Mouse (Mus musculus) liver, embryonic 13.5 days (tissue): ENCODE measurements at regions not wholly inside any gene's neighbourhood (a gene's known extent, or its start where the extent isn't known, plus 50 kb on each side); places are given as distances from the start of the nearest gene placed in this dataset.

ENCODE experiments used
- ATAC-seq: fragments of 200-750 bp; cut with Nextera tagmentation; 2 replicates; pipeline ENCODE4 v1.8.0; 2017; ENCODE audit warnings: low read depth, mild to moderate bottlenecking, moderate number of reproducible peaks, moderate library complexity
- DNase-seq: peaks from one replicate; pipeline ENCODE4 v3.0.0; 2022
- H3K27ac ChIP-seq: fragments of 300-500 bp; sonication (generic); 2 replicates; pipeline ENCODE4 v1.5.1; 2015; ENCODE audit warnings: moderate library complexity, mild to moderate bottlenecking, inconsistent platforms
- H3K27me3 ChIP-seq: fragments of 300-500 bp; sonication (generic); 2 replicates; pipeline ENCODE4 v1.6.1; 2015; ENCODE audit warnings: mild to moderate bottlenecking, inconsistent platforms
- H3K36me3 ChIP-seq: fragments of 300-500 bp; sonication (generic); 2 replicates; pipeline ENCODE4 v1.6.1; 2015; ENCODE audit warnings: mild to moderate bottlenecking, inconsistent platforms
- H3K4me1 ChIP-seq: fragments of 300-500 bp; sonication (generic); replicated peaks from 2 replicates; pipeline ENCODE4 v1.6.1; 2015; ENCODE audit warnings: inconsistent platforms
- H3K4me2 ChIP-seq: fragments of 300-500 bp; sonication (generic); 2 replicates; pipeline ENCODE4 v1.6.1; 2015; ENCODE audit warnings: inconsistent platforms, mild to moderate bottlenecking, moderate library complexity
- H3K4me3 ChIP-seq: fragments of 300-500 bp; sonication (generic); replicated peaks from 2 replicates; pipeline ENCODE4 v1.5.1; 2015; ENCODE audit warnings: mild to moderate bottlenecking, inconsistent platforms
- H3K9ac ChIP-seq: fragments of 300-500 bp; sonication (generic); 2 replicates; pipeline ENCODE4 v1.6.1; 2015; ENCODE audit warnings: mild to moderate bottlenecking, inconsistent platforms
- H3K9me3 ChIP-seq: fragments of 300-500 bp; sonication (generic); replicated peaks from 2 replicates; pipeline ENCODE4 v1.6.1; 2016; ENCODE audit warnings: inconsistent platforms
- WGBS: fragments of 180-500 bp; shearing (Covaris S2); methylation state at CpG from one replicate; pipeline ENCODE4 v1.1.7; 2015; ENCODE audit not compliant: insufficient replicate concordance; 5-methylcytosine and 5-hydroxymethylcytosine counted together

- H3K9me3 ChIP-seq: no peaks in the 10 kb centered on the region
- DNase-seq (no peak), ATAC-seq (no peak)
- no peaks in the 10 kb centered on the region for H3K4me1 ChIP-seq
- no peak overlapping the region for H3K9ac ChIP-seq
- H3K4me3 ChIP-seq: no peak overlapping the region
- H3K27me3 ChIP-seq: no peaks in the 10 kb centered on the region
- H3K27ac ChIP-seq: no peak overlapping the region
- 25% methylated on average over 12 of the region's 12 CpGs for WGBS
- no peak overlapping the region for H3K4me2 ChIP-seq
- no peaks in the 10 kb centered on the region for H3K36me3 ChIP-seq
These were observed 289.3 kb upstream of the G2e3 start for GRCm38 (mm10) chr12:51058569-51058968.

DNA sequence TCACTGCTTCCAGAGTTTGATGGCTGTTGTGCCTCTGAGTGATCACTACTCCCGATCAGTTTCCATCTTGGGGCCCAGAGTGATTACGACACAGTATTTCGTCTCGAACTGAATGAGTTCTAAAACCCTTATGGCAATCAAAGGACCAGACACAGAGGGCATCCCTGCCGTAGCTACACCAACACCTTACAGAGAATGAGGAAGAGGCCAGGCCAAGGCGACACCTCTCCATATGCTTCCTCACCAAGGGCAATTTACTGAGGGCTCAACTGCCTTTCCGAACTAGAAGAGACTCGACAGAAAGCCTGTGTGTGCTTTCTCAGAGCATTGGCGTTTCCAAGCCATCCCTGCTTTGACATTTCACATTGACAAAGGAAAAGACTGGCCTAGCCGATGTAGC is 289.8 kb upstream of the G2e3 start:
- no peaks in the 10 kb centered on the region for H3K9me3 ChIP-seq
- no peaks in the 10 kb centered on the region for H3K4me1 ChIP-seq
- no peak overlapping the region for H3K4me3 ChIP-seq
- no peaks in the 10 kb centered on the region for H3K27me3 ChIP-seq
- H3K4me2 ChIP-seq: no peak overlapping the region
- no peak overlapping the region for H3K9ac ChIP-seq
- no peaks in the 10 kb centered on the region for H3K36me3 ChIP-seq
- no peak overlapping the region for H3K27ac ChIP-seq
- WGBS: 47% methylated on average over 10 of the region's 10 CpGs
- ATAC-seq (no peak), DNase-seq (no peak)

DNA sequence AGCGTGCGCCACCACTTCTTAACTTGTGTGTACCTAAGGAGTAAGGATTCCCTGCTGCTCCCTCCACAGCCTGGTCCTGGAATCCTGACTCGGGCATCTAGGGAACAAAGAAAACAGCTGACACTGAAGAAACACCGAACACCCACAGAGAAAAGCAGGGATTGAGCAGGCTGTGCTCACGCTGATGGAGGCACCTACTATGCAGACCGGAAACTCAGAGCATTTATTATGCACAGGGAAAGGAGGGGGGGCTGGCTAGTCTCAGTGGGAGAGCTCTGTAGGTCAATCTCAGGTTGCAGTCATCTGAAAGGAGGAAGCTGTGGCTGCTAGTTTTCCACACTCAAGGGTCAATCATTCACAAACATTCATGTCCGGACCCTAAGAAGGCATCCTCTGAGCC is 300.7 kb upstream of the G2e3 start:
- no peak for DNase-seq
- Histone ChIP-seq H3K9ac (no peak overlapping the region), H3K4me1 (no peaks in the 10 kb centered on the region), H3K27ac (no peak overlapping the region), H3K27me3 (no peaks in the 10 kb centered on the region), H3K9me3 (no peaks in the 10 kb centered on the region), H3K36me3 (no peaks in the 10 kb centered on the region), H3K4me3 (no peak overlapping the region), H3K4me2 (no peak overlapping the region)
- ATAC-seq: no peak
- 50% methylated on average over 7 of the region's 7 CpGs for WGBS

GRCm38 (mm10) chr12:51045437-51045836 is 302.4 kb upstream of the G2e3 start:
- ATAC-seq: no peak
- H3K9ac ChIP-seq: no peak overlapping the region
- H3K9me3 ChIP-seq: no peaks in the 10 kb centered on the region
- no peaks in the 10 kb centered on the region for H3K36me3 ChIP-seq
- WGBS: 43% methylated on average over 9 of the region's 9 CpGs
- no peaks in the 10 kb centered on the region for H3K27me3 ChIP-seq
- no peak for DNase-seq
- H3K4me1 ChIP-seq: no peaks in the 10 kb centered on the region
- H3K4me2 ChIP-seq: no peak overlapping the region
- H3K4me3 ChIP-seq: no peak overlapping the region
- no peak overlapping the region for H3K27ac ChIP-seq

DNA sequence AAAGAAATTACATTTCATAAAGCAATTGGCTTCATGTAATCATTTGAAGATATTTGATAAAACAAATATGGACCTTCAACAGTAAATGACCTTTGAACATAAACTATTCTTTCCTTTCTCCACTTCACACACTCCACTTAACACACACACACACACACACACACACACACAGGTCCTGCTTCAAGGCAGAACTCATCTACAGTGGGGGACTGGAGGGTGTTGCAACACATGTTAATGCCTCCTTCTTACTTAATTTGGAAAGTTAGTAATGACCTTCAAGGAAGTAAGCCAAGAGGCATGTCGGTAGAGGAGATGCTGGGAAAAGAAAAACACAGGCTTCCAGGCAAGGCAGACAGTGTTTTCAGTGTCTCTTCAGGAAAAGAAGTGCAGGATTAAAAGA is 302.8 kb upstream of the G2e3 start:
- 32% methylated on average over 1 of the region's 1 CpGs for WGBS
- Histone ChIP-seq H3K4me1 (no peaks in the 10 kb centered on the region), H3K4me3 (no peak overlapping the region), H3K4me2 (no peak overlapping the region), H3K9ac (no peak overlapping the region), H3K27me3 (no peaks in the 10 kb centered on the region), H3K36me3 (no peaks in the 10 kb centered on the region), H3K9me3 (no peaks in the 10 kb centered on the region), H3K27ac (no peak overlapping the region)
- ATAC-seq: no peak
- no peak for DNase-seq

DNA sequence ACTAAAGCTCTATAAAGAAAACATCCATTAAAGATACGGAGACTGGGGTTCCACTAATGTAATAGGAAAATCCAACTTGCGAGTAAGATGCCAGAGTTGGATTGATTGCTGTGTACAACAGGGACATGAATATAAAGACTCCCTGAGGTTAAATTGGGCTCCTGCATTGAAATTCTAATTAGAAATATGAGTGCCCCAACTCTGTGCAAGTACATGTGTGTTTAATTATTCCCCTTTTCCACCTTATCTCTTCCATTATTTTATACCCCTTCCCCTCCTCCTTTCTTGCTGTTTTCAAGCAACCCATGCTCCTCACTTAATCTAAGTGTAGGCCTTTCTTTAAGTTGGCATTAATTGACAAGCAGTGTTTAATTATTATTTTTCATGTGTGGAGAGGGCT is 315.7 kb upstream of the G2e3 start:
- no peak for DNase-seq
- WGBS: 69% methylated on average over 2 of the region's 2 CpGs
- H3K4me1 ChIP-seq: no peaks in the 10 kb centered on the region
- no peaks in the 10 kb centered on the region for H3K27me3 ChIP-seq
- no peak overlapping the region for H3K9ac ChIP-seq
- H3K4me2 ChIP-seq: no peak overlapping the region
- no peak for ATAC-seq
- no peaks in the 10 kb centered on the region for H3K9me3 ChIP-seq
- no peak overlapping the region for H3K27ac ChIP-seq
- H3K4me3 ChIP-seq: no peak overlapping the region
- H3K36me3 ChIP-seq: no peaks in the 10 kb centered on the region

GRCm38 (mm10) chr12:51028601-51029174 is 319.2 kb upstream of the G2e3 start:
- Histone ChIP-seq H3K9me3 (no peaks in the 10 kb centered on the region), H3K27me3 (no peaks in the 10 kb centered on the region), H3K9ac (no peak overlapping the region), H3K4me3 (no peak overlapping the region), H3K4me2 (no peak overlapping the region), H3K4me1 (no peaks in the 10 kb centered on the region), H3K36me3 (no peaks in the 10 kb centered on the region), H3K27ac (no peak overlapping the region)
- 43% methylated on average over 10 of the region's 10 CpGs for WGBS
- DNase-seq: no peak
- ATAC-seq: no peak

GRCm38 (mm10) chr12:51026046-51026445 is 321.8 kb upstream of the G2e3 start:
- 49% methylated on average over 5 of the region's 5 CpGs for WGBS
- Histone ChIP-seq H3K27ac (no peak overlapping the region), H3K27me3 (no peaks in the 10 kb centered on the region), H3K9me3 (no peaks in the 10 kb centered on the region), H3K4me3 (no peak overlapping the region), H3K9ac (no peak overlapping the region), H3K36me3 (no peaks in the 10 kb centered on the region), H3K4me2 (no peak overlapping the region), H3K4me1 (no peaks in the 10 kb centered on the region)
- ATAC-seq (no peak), DNase-seq (no peak)

DNA sequence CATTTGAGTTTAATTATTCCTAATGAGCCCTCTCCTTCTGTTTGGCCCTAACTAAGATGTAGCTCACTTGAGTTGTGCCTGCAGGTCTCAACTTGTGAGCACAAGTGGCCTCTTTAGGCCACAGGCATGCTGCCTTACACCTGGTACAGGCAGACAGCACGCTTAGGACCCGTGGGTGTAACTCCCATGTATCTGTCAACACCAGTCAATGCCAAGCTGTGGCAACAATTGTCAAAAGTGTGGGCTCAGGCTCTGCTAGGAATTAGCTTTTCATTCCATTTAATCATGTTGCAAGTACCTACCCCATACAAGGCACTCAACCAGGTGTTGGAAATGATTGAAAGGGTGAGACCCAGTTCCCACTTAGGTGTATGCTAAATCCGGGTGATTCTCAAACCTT is 322.3 kb upstream of the G2e3 start:
- no peaks in the 10 kb centered on the region for H3K27me3 ChIP-seq
- no peak overlapping the region for H3K4me3 ChIP-seq
- no peaks in the 10 kb centered on the region for H3K36me3 ChIP-seq
- ATAC-seq (no peak), DNase-seq (no peak)
- no peak overlapping the region for H3K27ac ChIP-seq
- H3K9ac ChIP-seq: no peak overlapping the region
- H3K4me2 ChIP-seq: no peak overlapping the region
- no peaks in the 10 kb centered on the region for H3K4me1 ChIP-seq
- WGBS: 42% methylated on average over 3 of the region's 3 CpGs
- H3K9me3 ChIP-seq: no peaks in the 10 kb centered on the region

GRCm38 (mm10) chr12:51024057-51024743 is 323.7 kb upstream of the G2e3 start:
- H3K36me3 ChIP-seq: no peaks in the 10 kb centered on the region
- DNase-seq (no peak), ATAC-seq (no peak)
- H3K9me3 ChIP-seq: no peaks in the 10 kb centered on the region
- H3K27ac ChIP-seq: no peak overlapping the region
- 78% methylated on average over 3 of the region's 3 CpGs for WGBS
- no peak overlapping the region for H3K9ac ChIP-seq
- H3K4me2 ChIP-seq: no peak overlapping the region
- no peak overlapping the region for H3K4me3 ChIP-seq
- no peaks in the 10 kb centered on the region for H3K27me3 ChIP-seq
- H3K4me1 ChIP-seq: no peaks in the 10 kb centered on the region

DNA sequence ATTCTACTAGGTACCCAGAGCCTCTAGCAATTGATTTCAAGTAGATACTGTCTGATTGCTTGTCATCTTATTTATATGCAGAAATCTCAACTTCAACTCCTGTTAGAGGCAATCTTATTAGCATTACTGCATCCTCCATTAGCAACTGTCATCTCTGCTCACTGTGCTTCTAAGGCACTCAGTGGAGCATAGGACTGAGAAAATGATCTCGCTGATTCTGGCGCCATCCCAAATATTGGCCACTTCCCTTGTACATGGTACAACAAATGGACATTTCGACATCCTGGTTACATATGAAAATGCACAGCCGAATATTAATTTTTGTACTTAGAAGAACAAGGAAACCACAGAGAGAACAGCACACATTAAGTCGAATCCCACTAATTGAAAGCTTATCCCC is 329.7 kb upstream of the G2e3 start:
- Histone ChIP-seq H3K9me3 (no peaks in the 10 kb centered on the region), H3K4me1 (no peaks in the 10 kb centered on the region), H3K27me3 (no peaks in the 10 kb centered on the region), H3K4me2 (no peak overlapping the region), H3K27ac (no peak overlapping the region), H3K4me3 (no peak overlapping the region), H3K36me3 (no peaks in the 10 kb centered on the region), H3K9ac (no peak overlapping the region)
- no peak for ATAC-seq
- no peak for DNase-seq
- WGBS: 74% methylated on average over 5 of the region's 5 CpGs

GRCm38 (mm10) chr12:51016081-51016480 is 331.8 kb upstream of the G2e3 start:
- ATAC-seq (no peak), DNase-seq (no peak)
- H3K4me1 ChIP-seq: no peaks in the 10 kb centered on the region
- 65% methylated on average over 6 of the region's 6 CpGs for WGBS
- no peak overlapping the region for H3K27ac ChIP-seq
- no peaks in the 10 kb centered on the region for H3K9me3 ChIP-seq
- no peaks in the 10 kb centered on the region for H3K27me3 ChIP-seq
- H3K4me3 ChIP-seq: no peak overlapping the region
- H3K9ac ChIP-seq: no peak overlapping the region
- no peaks in the 10 kb centered on the region for H3K36me3 ChIP-seq
- H3K4me2 ChIP-seq: no peak overlapping the region
